Mouse (Mus musculus): ENCODE data around the gene Rbm45. TPM values are rescaled to one million over a fixed set of nuclear protein-coding genes. Genes with fewer than 3 reads are reported as not detected.

Rbm45 gene
- 36.0 TPM for total RNA-seq (2023)

GRCm38 (mm10) chr2:76369821-76370655 is at the start of gene Rbm45:
Gene Rbm45, plus strand, starts transcription at chr2:76369984.

GRCm38 (mm10) chr2:76338215-76339156 is 31.3 kb upstream of the Rbm45 start, which contains the start of gene Pde11a:
Gene Pde11a, minus strand, starts transcription at chr2:76338774.

GRCm38 (mm10) chr2:76360226-76360625 is 9.6 kb upstream of the Rbm45 start, which contains the start of gene Cyct:
Gene Cyct, minus strand, starts transcription at chr2:76360450.

GRCm38 (mm10) chr2:76406151-76406936 is 36.6 kb downstream of the Rbm45 start, which contains the start of gene Osbpl6:
Gene Osbpl6, plus strand, starts transcription at chr2:76406508.

Other genes starting within 250 kb of the Rbm45 start
- 3.3 TPM for gene Pde11a, start 31.2 kb upstream of the Rbm45 start, total RNA-seq (2023)
- gene Cyct, start 9.5 kb upstream of the Rbm45 start, total RNA-seq (2023), result not detected
- 0.41 TPM for gene Osbpl6, start 36.5 kb downstream of the Rbm45 start, total RNA-seq (2023)